Mouse (Mus musculus) monocyte, adult 2 months (primary cell): Measurements from ENCODE around the gene Mul1.

Experiments used
- DNase-seq, 2 experiments: peaks; one replicate each; pipeline ENCODE4 v3.0.0; 2022; ENCODE audit warnings: low spot score in 2 of 2, low read depth in 1 of 2

The Mul1 gene

GRCm38 (mm10) chr4:138440062-138440461 is 5.6 kb downstream of the Mul1 start:
- DNase-seq = no peak

DNA sequence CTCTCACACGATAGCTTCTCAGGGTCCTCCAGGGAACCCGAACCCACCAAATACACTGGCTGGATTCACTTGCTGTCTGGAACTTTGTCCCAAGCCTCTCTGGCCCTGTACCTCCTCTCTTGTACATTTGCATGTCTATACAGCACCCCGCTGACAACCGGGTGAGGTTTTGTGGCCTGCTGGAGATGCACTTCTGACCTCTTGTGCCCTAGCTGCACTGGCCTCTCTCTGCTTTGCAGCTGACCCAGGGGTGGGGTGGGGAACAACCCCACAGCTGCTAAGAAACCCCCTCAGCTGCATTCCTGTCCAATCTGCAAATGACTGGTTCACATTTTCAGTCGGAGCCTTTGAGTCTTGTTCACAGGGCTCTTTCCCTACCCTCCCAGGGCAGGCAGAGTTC is 10.5 kb downstream of the Mul1 start:
- DNase-seq = no peak

DNA sequence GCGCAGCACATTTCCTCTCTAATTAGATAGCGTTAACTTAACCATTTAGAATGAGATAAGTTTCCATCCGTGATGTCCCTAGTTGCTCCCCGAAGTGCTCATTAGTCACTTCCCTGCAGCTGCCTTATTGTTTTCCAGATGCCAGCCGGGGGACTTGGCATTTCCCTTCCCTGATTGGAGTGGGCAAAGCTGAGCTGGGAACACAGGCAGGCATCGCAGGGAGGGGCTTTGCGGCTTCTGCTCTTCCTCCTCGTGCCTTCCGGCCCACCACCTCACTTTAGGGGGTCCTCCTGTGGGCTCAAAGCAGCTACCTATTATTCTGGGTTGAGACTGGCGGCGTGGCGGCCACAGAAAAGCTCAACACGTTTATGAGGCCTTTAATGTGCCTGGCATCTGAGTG is 12.5 kb downstream of the Mul1 start:
- DNase-seq = no peak

GRCm38 (mm10) chr4:138447387-138447786 is 12.9 kb downstream of the Mul1 start:
- DNase-seq = peak; percentile 56 to 78

GRCm38 (mm10) chr4:138447827-138448602 is 13.5 kb downstream of the Mul1 start:
- DNase-seq = no peak

DNA sequence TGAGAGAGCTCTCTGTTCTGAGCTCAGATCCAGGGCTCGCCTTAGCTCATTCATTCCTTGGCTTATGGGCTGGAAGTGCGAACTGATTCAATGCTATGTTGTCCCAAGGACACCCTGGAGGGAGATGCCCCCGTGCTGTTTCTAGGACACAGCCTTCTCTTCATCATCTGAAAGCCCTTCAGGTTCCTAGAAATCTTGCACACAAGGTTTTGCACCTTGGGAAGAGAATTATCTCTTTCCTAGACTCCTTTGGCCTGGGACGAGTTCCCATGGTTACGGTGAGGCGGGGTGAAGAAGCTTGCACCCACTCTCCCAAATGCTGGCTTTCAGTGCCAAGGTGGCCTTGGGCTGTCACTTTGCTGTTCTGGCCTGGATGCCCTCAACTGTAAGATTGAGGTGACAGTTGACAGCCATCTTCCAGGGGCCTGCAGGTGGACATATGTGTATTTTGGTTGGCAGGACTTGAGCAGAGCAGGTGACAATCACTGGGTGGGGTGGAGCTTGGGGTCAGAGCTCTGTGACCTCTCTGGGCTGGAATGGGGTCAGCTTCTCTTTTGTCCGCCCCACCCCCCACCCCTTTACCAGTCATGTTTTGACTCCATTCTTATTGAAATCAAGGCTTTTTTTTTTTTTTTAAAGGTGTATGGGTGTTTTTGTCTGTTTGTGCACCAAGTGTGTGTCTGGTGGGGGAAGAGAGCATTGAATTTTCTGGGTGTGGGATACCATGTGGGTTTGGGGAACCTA is 14.6 kb downstream of the Mul1 start:
- no peak for DNase-seq

GRCm38 (mm10) chr4:138449636-138450314 is 15.3 kb downstream of the Mul1 start:
- DNase-seq = no peak

GRCm38 (mm10) chr4:138452306-138453096 is 18.0 kb downstream of the Mul1 start:
- DNase-seq = no peak

- DNase-seq = no peak
These were observed 18.8 kb downstream of the Mul1 start for GRCm38 (mm10) chr4:138453097-138453752.

GRCm38 (mm10) chr4:138453753-138454570 is 19.5 kb downstream of the Mul1 start, which contains the start of gene Camk2n1:
Gene Camk2n1, plus strand, starts transcription at chr4:138454314.
- DNase-seq = no peak

DNA sequence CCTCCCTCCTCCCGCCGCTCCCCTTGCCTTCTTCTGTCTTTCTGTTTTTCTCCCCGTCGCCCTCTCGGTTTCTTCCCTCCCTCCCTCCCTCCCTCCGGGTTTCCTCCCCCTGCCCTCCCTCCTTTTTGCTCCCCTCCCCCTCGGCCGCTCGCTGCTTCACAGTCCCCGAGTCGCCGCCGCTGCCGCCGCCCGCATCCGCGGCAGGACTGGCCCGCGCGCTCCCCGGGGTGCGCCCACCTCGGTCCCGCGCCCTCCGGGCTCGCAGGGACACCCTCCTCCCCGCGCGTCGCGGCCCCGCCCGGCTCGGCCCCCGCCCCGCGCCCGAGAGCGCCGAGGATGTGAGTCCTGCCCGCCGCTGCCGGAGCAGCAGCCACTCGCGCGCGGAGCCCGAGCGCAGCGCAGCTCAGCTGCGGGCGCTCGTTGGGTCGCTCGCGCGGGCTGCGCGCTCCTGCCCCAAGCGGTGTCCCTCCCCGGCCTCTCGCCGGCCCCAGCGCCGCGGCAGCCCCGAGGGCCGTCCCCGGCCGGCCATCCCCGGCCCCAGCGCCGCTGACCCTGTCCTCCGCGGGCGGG is 20.2 kb downstream of the Mul1 start:
- DNase-seq = no peak

- DNase-seq = no peak
These were observed 20.9 kb downstream of the Mul1 start for GRCm38 (mm10) chr4:138455141-138455955.

DNA sequence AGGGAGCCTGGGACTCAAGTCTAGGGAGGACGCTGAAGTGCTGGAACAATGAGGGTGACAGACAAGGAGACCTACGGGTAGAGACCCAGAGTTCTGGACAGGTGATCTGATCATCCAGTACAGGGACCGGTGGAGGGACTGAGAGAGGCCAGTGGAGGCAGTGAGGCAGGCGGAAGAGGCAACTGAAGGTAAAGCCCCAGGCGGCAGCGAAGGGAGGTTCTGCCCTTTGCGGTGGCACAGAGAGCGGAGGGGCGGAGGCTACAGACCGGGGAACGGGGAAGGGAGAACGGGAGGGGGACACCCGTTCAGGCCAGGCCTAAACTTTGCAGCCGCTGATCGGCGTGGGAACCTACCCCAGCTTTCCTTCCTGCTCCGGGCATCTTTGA is 21.5 kb downstream of the Mul1 start:
- DNase-seq = no peak

- no peak for DNase-seq
These were observed 22.1 kb downstream of the Mul1 start for GRCm38 (mm10) chr4:138456536-138456935.

GRCm38 (mm10) chr4:138457091-138457490 is 22.6 kb downstream of the Mul1 start:
- DNase-seq = no peak

DNA sequence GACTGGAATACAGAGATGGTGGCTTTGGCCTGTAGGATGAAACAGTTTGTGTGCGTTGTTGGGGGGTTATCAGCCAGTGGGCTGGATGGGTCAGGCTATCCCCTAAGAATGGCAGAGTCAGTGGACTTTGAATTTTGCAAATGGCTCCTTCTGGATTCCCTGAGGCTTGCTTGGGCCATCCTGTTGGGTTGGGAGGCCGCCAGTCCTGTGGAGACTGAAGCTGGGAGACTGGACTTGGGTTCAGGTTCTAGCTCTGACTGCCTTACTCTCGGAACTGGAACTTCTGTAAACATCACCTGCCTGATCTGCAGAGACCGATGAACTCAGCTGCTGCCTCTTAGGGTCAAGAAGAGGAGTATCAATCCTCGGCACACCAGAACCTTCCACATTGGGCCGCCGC is 23.7 kb downstream of the Mul1 start:
- DNase-seq = no peak

DNA sequence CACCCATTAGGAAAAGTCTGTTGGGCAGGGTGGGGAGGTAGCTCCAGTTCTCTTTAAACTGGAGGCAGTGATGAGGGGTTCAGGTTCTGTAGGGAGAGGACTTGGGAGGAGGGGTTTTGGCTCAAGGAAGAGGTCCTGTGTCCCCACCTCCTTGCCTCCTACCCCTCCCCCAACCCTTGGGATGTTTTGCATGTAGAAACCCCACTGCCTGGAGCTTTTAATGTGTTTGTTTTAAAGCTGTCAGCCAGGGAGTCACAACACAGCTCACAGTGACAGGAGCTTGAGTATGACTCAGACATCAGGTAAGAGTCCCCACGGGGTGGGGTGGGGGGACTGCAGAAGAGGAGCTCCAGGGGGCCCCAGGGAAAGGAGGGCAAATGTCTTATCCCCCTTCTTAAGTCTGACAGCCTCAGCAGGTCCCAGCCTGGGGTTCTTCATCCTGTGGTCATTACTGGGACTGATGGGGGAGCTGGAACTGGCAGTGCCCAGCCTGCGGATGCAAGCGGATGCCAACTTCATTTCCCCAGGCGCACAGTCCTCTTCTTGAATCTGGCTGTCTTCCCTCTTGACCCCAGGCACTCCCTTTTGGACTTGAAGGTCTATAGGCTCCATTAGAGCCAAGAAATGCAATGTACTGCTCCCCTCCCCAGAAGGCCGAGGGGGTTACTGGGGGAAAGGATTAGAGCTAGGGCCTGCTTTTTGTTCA is 24.4 kb downstream of the Mul1 start:
- no peak for DNase-seq

GRCm38 (mm10) chr4:138459775-138460174 is 25.3 kb downstream of the Mul1 start:
- DNase-seq = no peak
